Mouse (Mus musculus) MEL (cell line): ENCODE results near the gene Slc26a9. TPM values are rescaled to one million over a fixed set of nuclear protein-coding genes. Genes with fewer than 3 reads are reported as not detected.

Experiments
- DNase-seq: peaks from one replicate; pipeline ENCODE4 v3.0.0; 2011; ENCODE audit warnings: low read depth, low spot score
- H3K27ac ChIP-seq: 2 replicates; pipeline ENCODE4 v1.5.1; 2012; ENCODE audit warnings: low read depth, mild to moderate bottlenecking, control low read depth, low read length, moderate library complexity; ENCODE audit not compliant: control insufficient read depth
- H3K27me3 ChIP-seq, 2 experiments: fragments of 150-350 bp in 1 of 2; sonication (generic) in 1 of 2; 2 replicates each; pipeline ENCODE4 v1.6.1; 2012; ENCODE audit warnings: low read length in 2 of 2, mild to moderate bottlenecking in 2 of 2, improper control_type of control experiment in 1 of 2, moderate library complexity in 1 of 2; ENCODE audit not compliant: insufficient read depth in 2 of 2, control insufficient read depth in 1 of 2
- H3K36me3 ChIP-seq, 2 experiments: 2 replicates each; pipeline ENCODE4 v1.6.1; 2012 to 2014; ENCODE audit warnings: low read length in 2 of 2, improper control_type of control experiment in 1 of 2, inconsistent platforms in 1 of 2, mild to moderate bottlenecking in 1 of 2; ENCODE audit not compliant: insufficient read depth in 2 of 2, control insufficient read depth in 1 of 2
- H3K4me1 ChIP-seq, 2 experiments: fragments of 150-350 bp in 1 of 2; sonication (generic) in 1 of 2; 2 replicates each; pipeline ENCODE4 v1.6.1; 2012; ENCODE audit warnings: low read length in 2 of 2, improper control_type of control experiment in 1 of 2, mild to moderate bottlenecking in 1 of 2; ENCODE audit not compliant: insufficient read depth in 2 of 2, control insufficient read depth in 1 of 2
- H3K4me3 ChIP-seq, 2 experiments: fragments of 150-350 bp in 1 of 2; sonication (generic) in 1 of 2; 2 replicates each; pipeline ENCODE4 v1.5.1; 2012; ENCODE audit warnings: low read depth in 2 of 2, low read length in 2 of 2, mild to moderate bottlenecking in 2 of 2, moderate library complexity in 2 of 2, control low read depth in 1 of 2, improper control_type of control experiment in 1 of 2; ENCODE audit not compliant: control insufficient read depth in 1 of 2, insufficient read depth in 1 of 2
- H3K79me2 ChIP-seq: 2 replicates; pipeline ENCODE4 v1.6.1; 2012; ENCODE audit warnings: mild to moderate bottlenecking, low read length, moderate library complexity; ENCODE audit not compliant: control insufficient read depth, poor library complexity, insufficient read depth
- H3K9ac ChIP-seq: 2 replicates; pipeline ENCODE4 v1.6.1; 2012; ENCODE audit warnings: low read depth, mild to moderate bottlenecking, control low read depth, low read length, moderate library complexity; ENCODE audit not compliant: control insufficient read depth, poor library complexity, severe bottlenecking
- H3K9me3 ChIP-seq: fragments of 150-350 bp; sonication (generic); replicated peaks from 2 replicates; pipeline ENCODE4 v1.6.1; 2012; ENCODE audit warnings: mild to moderate bottlenecking, low read length, improper control_type of control experiment, moderate library complexity; ENCODE audit not compliant: insufficient read depth
- BHLHE40 ChIP-seq: IDR thresholded peaks from 2 replicates; pipeline ENCODE4 v1.6.1; 2012; ENCODE audit warnings: low read depth, mild to moderate bottlenecking, inconsistent platforms, low read length, improper control_type of control experiment, borderline replicate concordance
- CHD1 ChIP-seq: IDR thresholded peaks from 2 replicates; pipeline ENCODE4 v1.6.1; 2012; ENCODE audit warnings: low read depth, mild to moderate bottlenecking, inconsistent platforms, low read length, improper control_type of control experiment
- CTCF ChIP-seq, 3 experiments: IDR thresholded peaks in 2 of 3; conservative IDR thresholded peaks in 1 of 3; 2 replicates each; pipeline ENCODE4 v1.5.1; 2011 to 2012; ENCODE audit warnings: low read length in 3 of 3, low read depth in 2 of 3, mild to moderate bottlenecking in 2 of 3, improper control_type of control experiment in 1 of 3, inconsistent platforms in 1 of 3, mixed read lengths in 1 of 3, moderate library complexity in 1 of 3; ENCODE audit not compliant: control insufficient read depth in 1 of 3, insufficient read depth in 1 of 3, poor library complexity in 1 of 3, severe bottlenecking in 1 of 3
- E2F4 ChIP-seq: IDR thresholded peaks from 2 replicates; pipeline ENCODE4 v1.6.1; 2011; ENCODE audit warnings: low read depth, low read length, improper control_type of control experiment, borderline replicate concordance
- EP300 ChIP-seq, 2 experiments: IDR thresholded peaks; 2 replicates each; pipeline ENCODE4 v1.6.1; 2011; ENCODE audit warnings: improper control_type of control experiment in 2 of 2, low read length in 2 of 2, low read depth in 1 of 2, mild to moderate bottlenecking in 1 of 2
- GABPA ChIP-seq: IDR thresholded peaks from 2 replicates; pipeline ENCODE4 v1.6.1; 2012; ENCODE audit warnings: low read depth, mild to moderate bottlenecking, inconsistent platforms, low read length, improper control_type of control experiment, moderate library complexity
- HCFC1 ChIP-seq: IDR thresholded peaks from 2 replicates; pipeline ENCODE4 v1.6.1; 2012; ENCODE audit warnings: low read depth, mild to moderate bottlenecking, inconsistent platforms, low read length, improper control_type of control experiment, moderate library complexity
- JUND ChIP-seq: IDR thresholded peaks from 2 replicates; pipeline ENCODE4 v1.6.1; 2011; ENCODE audit warnings: low read depth, mild to moderate bottlenecking, improper control_type of control experiment, low read length
- MAX ChIP-seq: IDR thresholded peaks from 2 replicates; pipeline ENCODE4 v1.6.1; 2011; ENCODE audit warnings: low read length, improper control_type of control experiment
- MAZ ChIP-seq: IDR thresholded peaks from 2 replicates; pipeline ENCODE4 v1.6.1; 2012; ENCODE audit warnings: low read depth, mild to moderate bottlenecking, inconsistent platforms, low read length, improper control_type of control experiment
- MYB ChIP-seq: IDR thresholded peaks from 2 replicates; pipeline ENCODE4 v1.6.1; 2011; ENCODE audit warnings: mild to moderate bottlenecking, low read depth, low read length, improper control_type of control experiment
- MYC ChIP-seq: IDR thresholded peaks from 2 replicates; pipeline ENCODE4 v1.6.1; 2011; ENCODE audit warnings: low read depth, mild to moderate bottlenecking, low read length, improper control_type of control experiment, moderate library complexity
- NRF1 ChIP-seq: IDR thresholded peaks from 2 replicates; pipeline ENCODE4 v1.6.1; 2014; ENCODE audit warnings: low read depth, mild to moderate bottlenecking, inconsistent platforms, low read length, improper control_type of control experiment, moderate library complexity; ENCODE audit not compliant: poor library complexity, insufficient read depth, severe bottlenecking
- POLR2A ChIP-seq, 2 experiments: IDR thresholded peaks; 2 replicates each; pipeline ENCODE4 v1.6.1; 2011 to 2012; ENCODE audit warnings: low read length in 2 of 2, mild to moderate bottlenecking in 2 of 2, control low read depth in 1 of 2, improper control_type of control experiment in 1 of 2, low read depth in 1 of 2, moderate library complexity in 1 of 2; ENCODE audit not compliant: control insufficient read depth in 1 of 2, insufficient read depth in 1 of 2, poor library complexity in 1 of 2
- POLR2AphosphoS5 ChIP-seq: IDR thresholded peaks from 2 replicates; pipeline ENCODE4 v1.6.1; 2012; ENCODE audit warnings: low read depth, borderline replicate concordance, mild to moderate bottlenecking, inconsistent platforms, low read length, moderate library complexity, mixed read lengths
- RCOR1 ChIP-seq: IDR thresholded peaks from 2 replicates; pipeline ENCODE4 v1.6.1; 2012; ENCODE audit warnings: low read depth, mild to moderate bottlenecking, inconsistent platforms, low read length, improper control_type of control experiment
- TAL1 ChIP-seq: IDR thresholded peaks from 2 replicates; pipeline ENCODE4 v1.6.1; 2012; ENCODE audit warnings: mild to moderate bottlenecking, inconsistent platforms, low read length, moderate library complexity, mixed read lengths
- USF1 ChIP-seq: IDR thresholded peaks from 2 replicates; pipeline ENCODE4 v1.6.1; 2014; ENCODE audit warnings: low read depth, mild to moderate bottlenecking, inconsistent platforms, low read length, improper control_type of control experiment, moderate library complexity
- USF2 ChIP-seq, 2 experiments: IDR thresholded peaks; 2 replicates each; pipeline ENCODE4 v1.6.1; 2011 to 2012; ENCODE audit warnings: improper control_type of control experiment in 2 of 2, low read length in 2 of 2, borderline replicate concordance in 1 of 2, inconsistent platforms in 1 of 2, low read depth in 1 of 2, mild to moderate bottlenecking in 1 of 2; ENCODE audit not compliant: insufficient read depth in 1 of 2
- ZC3H11A ChIP-seq: IDR thresholded peaks from 2 replicates; pipeline ENCODE4 v1.6.1; 2012; ENCODE audit warnings: low read depth, mild to moderate bottlenecking, inconsistent platforms, low read length, improper control_type of control experiment
- ZMIZ1 ChIP-seq: IDR thresholded peaks from 2 replicates; pipeline ENCODE4 v1.6.1; 2012; ENCODE audit warnings: low read depth, mild to moderate bottlenecking, inconsistent platforms, low read length, improper control_type of control experiment, moderate library complexity
- polyA plus RNA-seq, 2 experiments: library from polyadenylated mRNA; stranded (reverse) in 1 of 2; unstranded in 1 of 2; fragments of >175 nt in 1 of 2; fragments of >200 nt in 1 of 2; gene quantifications; 2 replicates each; pipeline versions ENCODE4 v1.2.1 to v1.2.4; 2012; ENCODE audit warnings: low replicate concordance in 2 of 2, low read depth in 1 of 2; ENCODE audit not compliant: insufficient read length in 2 of 2, insufficient read depth in 1 of 2, missing spikeins in 1 of 2
- total RNA-seq: library from RNA; depleted of rRNA; stranded (reverse); fragments of 300-350 nt; gene quantifications from 2 replicates; pipeline ENCODE4 v1.2.3, GENCODE M21; 2012

Slc26a9 gene
- total and polyA plus RNA-seq, 3 experiments, result 0.04 TPM; not detected in 2

GRCm38 (mm10) chr1:131801071-131801470 lies 57.2 kb downstream of the Slc26a9 start:
- DNase-seq, result no peak
- TF ChIP-seq USF2 (IDR thresholded peaks at IDR 0.05; ENCODE audit: borderline replicate concordance in 1 of 2, insufficient read depth in 1 of 2, low read depth in 1 of 2, low read length in 2 of 2), result no peak
- TF ChIP-seq BHLHE40, result no peak
- TF ChIP-seq MYC, result no peak
- TF ChIP-seq TAL1, result no peak
- no peak for TF ChIP-seq ZC3H11A
- TF ChIP-seq POLR2AphosphoS5, result no peak
- no peak for TF ChIP-seq E2F4
- TF ChIP-seq GABPA, result no peak
- no peak for TF ChIP-seq CHD1

DNA sequence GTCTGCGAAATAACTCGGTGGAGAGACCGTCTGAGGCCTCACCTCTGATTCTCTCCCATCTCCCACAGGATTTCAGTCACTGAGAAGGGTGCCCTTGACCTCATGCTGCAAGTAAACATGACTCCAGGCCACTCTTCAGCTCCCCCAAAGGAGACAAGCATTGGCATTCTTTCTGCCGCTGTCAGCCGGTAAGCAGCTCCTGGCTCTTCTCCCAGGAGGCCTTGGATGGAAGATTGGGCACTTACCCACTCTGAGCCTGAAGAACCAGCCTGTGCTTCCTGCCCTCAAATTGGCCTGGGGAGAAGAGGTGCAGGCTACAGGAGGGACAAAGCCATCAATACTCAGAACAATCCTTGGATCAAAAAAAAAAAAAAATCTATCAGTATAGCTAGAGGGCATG lies 58.8 kb downstream of the Slc26a9 start:
- no peaks in the 10 kb centered on the region for H3K36me3 ChIP-seq
- H3K27ac ChIP-seq, result no peak overlapping the region
- H3K4me3 ChIP-seq, result no peak overlapping the region
- peaks cover 21 to 28% of the 10 kb centered on the region in 2 experiments for H3K27me3 ChIP-seq
- DNase-seq, result no peak
- no peak overlapping the region for H3K9ac ChIP-seq
- H3K9me3 ChIP-seq, result no peaks in the 10 kb centered on the region
- no peaks in the 10 kb centered on the region for H3K79me2 ChIP-seq
- TF ChIP-seq CHD1 (no peak), GABPA (no peak), ZMIZ1 (no peak), MYB (no peak), ZC3H11A (no peak), MAX (no peak), MAZ (no peak), NRF1 (no peak), TAL1 (no peak), RCOR1 (no peak), POLR2AphosphoS5 (no peak), EP300 (IDR thresholded peaks at IDR 0.05; ENCODE audit: low read depth in 1 of 2, low read length in 2 of 2) (no peak), USF1 (no peak), CTCF (IDR thresholded peaks at IDR 0.05 in 2 of 3, conservative IDR thresholded peaks at IDR 0.05 in 1 of 3; ENCODE audit: control insufficient read depth in 1 of 3, insufficient read depth in 1 of 3, low read depth in 2 of 3, low read length in 3 of 3, poor library complexity in 1 of 3, severe bottlenecking in 1 of 3) (no peak), E2F4 (no peak), POLR2A (IDR thresholded peaks at IDR 0.05; ENCODE audit: control insufficient read depth in 1 of 2, insufficient read depth in 1 of 2, low read depth in 1 of 2, low read length in 2 of 2, poor library complexity in 1 of 2) (no peak), JUND (no peak), HCFC1 (no peak), BHLHE40 (no peak)
- TF ChIP-seq, all 39 proteins: peak for 0
- H3K4me1 ChIP-seq, result no peaks in the 10 kb centered on the region

More at GRCm38 (mm10) chr1:131801071-131801470, 57.2 kb downstream of the Slc26a9 start:
- Histone ChIP-seq H3K4me1 (no peaks in the 10 kb centered on the region), H3K27ac (no peak overlapping the region), H3K4me3 (no peak overlapping the region), H3K9ac (no peak overlapping the region), H3K36me3 (no peaks in the 10 kb centered on the region), H3K27me3 (peaks cover 21 to 28% of the 10 kb centered on the region in 2 experiments), H3K79me2 (no peaks in the 10 kb centered on the region), H3K9me3 (no peaks in the 10 kb centered on the region)
